Mouse (Mus musculus): ENCODE measurements around the gene Gpc5.
"Not testable (repeated sequence)": the region's sequence is repeated elsewhere in the genome, so short reads cannot be mapped to it uniquely, and the experiment has no call there.

Gene Gpc5
- long read RNA-seq, experiment 1, result 0 reads
- long read RNA-seq, experiment 2, result 0 reads

DNA sequence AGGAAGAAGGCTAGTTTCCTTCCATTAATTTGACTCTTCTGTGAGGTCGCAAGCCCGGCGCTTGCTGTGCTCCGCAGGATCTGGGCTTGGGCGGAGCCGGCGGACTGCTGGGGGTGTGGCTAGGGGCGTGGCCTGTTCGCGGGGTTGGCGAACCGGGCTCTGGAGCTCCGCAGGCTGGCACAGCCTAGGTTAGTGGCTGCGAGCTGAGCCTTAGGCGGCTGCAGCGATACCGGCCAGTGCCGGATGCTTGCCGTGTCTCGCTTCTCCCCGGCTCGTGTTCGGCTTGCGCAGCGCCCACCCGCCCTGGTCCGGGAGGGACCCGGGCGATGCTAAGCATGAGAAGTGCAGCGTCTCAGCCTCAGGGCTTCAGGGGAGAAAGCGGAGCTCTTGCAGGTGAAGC, at the start of gene Gpc5:
Gpc5 (plus strand) TSS at position 135 of the 400 bp plus-strand sequence.
- intact Hi-C loops (cut with DNase I), result no loop called here

DNA sequence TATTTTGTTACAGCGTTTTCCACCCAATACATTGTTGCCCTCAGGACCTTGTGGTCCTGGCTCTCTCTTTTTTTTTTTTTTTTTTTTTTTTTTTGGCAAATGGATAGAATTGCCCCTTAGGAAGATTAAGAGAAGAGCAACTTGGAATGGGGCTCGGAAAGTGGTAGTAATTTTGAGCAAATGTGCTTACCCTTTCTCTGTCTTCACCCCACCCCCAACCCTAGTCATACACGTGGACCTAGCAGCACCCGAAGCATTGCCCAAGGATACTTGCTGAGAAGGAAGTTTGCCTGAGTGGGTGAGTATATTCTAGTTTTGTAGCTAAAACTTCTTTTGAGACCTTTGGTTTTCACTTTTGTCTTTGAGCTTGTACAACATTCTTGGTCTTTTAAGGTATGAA, 49.4 kb upstream of the Gpc5 start:
- intact Hi-C loops (cut with DNase I), result no loop called here

DNA sequence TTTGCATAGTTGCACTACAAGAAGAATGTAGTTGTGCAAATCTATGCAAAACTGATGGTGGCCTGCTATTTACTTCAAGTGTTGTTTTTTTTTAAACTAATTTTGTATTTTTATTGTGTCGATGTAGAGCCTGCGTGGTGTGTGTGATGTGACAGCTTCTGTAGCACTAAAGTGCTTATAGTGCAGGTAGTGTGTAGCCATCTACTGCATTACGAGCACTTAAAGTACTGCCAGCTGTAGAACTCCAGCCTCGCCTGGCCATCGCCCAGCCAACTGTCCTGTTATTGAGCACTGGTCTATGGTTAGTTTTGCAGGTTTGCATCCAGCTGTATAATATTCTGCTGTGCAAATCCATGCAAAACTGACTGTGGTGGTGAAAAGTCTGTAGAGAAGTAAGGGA, 48.0 kb upstream of the Gpc5 start:
- intact Hi-C loops (cut with DNase I), result no loop called here

DNA sequence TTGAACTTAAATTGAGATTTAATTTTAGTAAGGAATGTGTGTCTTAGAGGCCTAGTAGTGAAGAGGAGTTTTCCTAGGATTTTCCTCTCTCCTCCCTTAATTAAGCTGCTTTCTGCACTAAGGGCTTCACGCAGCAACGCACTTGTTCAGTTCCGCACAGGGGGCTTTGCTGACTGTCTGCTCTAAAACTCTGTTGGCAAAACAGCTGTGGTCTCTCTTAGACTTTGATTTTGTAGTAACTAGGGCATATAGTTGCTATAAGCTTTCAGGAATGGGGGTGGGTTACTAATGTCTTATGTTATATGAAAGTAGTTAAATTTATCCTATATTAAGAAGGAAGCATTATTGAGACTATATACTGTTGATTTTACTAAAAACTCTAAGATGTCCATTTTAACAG, 46.3 kb upstream of the Gpc5 start:
- intact Hi-C loops (cut with DNase I), result no loop called here

DNA sequence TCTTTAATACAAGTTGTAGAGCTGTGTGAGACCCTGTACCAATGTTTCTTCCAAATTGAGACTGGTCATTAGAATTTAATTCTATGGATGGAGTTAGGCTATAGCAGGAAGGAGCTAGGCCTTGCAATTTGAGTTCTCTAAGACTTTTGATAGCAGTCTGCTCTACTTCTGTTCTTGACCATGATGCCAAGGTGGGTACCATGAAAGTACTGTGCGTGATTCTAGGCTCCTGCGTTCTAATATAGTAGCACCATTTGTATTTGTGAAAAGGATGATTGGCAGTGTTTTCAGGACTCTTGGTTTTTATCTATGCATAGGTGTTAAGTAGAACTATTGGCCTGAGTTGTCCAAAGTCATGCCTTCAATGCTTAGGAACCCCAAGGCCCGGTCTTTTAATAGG, 44.7 kb upstream of the Gpc5 start:
- intact Hi-C loops (cut with DNase I), result no loop called here

DNA sequence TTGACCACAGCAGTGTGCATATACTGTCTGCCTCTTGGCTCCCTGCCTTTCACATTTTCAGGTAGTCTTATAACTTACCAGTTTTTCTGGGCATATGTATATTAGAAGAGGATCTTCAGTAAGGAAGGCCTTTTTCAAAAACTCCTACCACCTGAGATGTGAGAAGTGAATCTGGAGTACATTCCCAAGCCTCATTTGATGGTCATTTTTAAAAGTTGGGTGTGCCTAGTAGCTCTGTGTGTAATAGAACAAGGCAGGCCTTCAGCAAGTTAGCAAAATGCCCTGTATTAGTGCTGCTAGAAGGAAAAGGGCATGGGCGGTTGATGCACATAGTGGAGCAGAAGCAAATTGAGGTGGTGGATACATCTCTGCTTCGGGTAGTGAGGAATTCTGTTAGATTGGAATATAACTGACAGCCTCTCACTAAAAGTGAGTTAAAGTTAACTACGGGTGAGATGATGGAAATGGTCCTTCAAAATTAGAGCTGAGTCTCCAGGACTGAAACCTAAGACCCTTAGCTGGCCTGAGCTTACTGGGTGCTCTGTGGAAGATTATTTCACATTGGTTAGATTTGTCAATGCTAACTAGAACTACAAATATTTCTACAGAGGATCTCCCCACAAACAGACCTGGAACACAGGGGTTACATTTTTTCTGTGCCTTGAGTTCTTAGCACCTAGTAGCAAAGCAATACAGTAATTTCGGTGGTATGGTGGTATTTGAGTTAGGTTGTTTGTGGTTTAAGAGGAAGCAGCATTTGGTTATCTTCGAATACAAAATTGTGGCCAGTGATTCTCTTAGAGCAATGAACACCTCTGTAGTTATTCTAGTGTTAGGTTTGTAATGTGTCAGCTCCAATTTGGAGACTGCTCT, 43.8 kb upstream of the Gpc5 start:
- intact Hi-C loops (cut with DNase I), result no loop called here

DNA sequence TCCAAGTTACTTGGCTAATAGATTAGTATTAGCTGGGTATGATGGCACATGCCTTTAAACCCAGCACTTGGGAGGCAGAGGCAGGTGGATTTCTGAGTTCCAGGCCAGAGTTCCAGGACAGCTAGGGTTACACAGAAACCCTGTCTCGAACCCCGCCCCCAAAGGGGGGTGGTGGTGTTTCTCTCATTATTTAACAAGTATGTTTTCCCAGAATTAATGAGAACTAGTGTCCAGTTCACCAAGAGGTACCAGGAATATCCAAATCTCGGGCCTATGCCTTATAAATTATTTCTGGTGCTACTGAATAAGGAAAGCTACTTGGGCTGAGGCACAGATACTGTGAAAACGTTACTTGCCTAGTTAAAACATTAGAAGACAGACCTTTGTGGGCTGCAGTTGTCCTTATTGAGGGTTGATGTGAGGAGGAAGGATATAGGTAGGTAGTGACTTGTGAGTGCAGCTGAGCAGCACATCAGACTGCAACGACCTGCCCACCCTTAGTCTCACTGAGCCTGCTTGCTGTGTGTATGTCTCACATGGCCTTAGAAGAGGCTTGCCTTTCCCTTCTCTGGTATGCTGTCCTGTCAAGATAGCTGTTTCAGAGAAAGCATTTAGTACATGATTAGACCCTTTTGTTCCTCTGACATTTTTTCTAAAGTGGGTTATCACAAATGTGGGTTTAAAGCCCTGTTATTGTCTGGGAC, 43.0 kb upstream of the Gpc5 start:
- intact Hi-C loops (cut with DNase I), result no loop called here

DNA sequence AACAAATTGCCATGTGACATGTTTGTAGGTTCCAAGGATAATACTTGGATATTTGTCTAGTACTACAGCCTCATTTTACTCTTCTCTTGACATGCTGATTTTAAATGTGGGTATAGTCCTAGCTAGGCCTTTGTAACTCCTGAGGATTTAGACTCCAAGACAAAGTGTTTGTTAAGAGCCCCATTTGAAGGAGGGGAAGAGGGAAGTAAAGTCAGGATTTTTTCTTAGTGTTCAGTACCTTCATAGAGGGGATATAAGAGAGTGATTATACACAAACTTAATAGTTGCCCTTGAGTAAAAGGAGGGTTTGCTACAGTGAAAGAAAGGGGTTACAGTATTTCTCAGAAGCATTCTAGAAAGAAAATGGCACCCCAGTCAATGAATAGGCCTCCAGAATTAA, 42.2 kb upstream of the Gpc5 start:
- intact Hi-C loops (cut with DNase I), result no loop called here

DNA sequence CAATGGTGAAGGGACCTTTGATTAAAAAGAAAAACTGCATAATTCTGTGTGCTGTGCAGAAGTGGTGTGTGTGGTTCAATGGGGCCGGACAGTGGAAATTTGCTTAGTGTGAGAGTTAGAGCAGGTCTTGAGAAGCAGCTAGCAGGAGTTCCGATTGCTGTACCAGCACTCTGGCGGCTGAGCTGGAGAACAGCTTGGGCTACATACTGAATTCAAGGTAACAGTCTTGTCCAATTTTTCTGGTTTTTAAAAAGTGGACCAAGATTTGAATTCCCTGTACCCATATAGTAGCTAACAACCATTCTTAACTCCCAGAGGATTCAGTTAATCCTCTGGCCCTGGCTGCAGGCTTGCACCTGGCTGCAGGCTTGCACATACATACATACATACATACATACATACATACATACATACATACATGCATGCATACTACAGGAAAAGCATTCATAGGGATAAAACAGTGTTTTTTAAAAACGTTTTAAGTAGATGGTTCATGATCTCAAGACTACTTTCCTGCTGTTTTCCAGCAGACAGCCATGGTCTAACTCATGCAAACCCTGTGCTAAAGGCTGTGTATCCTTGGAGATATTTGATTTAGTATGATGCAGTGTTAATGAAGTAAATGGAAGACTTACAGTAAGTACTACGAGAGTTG, 40.8 kb upstream of the Gpc5 start:
- intact Hi-C loops (cut with DNase I), result no loop called here

DNA sequence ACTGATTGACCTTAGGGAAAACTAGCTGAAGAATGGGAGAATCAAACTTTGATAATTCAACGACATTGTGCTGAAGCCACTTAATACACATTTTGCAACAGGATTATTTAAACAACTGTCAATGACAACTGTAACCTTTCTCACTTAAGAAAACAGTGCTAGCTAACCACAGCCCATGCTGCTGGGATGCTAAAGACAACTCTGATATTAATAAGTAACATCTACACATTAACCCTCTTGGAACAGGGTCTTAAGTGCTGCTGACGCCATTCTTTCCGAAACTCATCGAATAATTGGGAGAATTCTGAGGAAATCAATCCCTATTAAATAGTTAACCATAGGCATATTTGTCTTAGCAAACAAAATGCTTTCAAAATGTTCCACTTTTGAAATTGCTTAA, 39.6 kb upstream of the Gpc5 start:
- intact Hi-C loops (cut with DNase I), result no loop called here

DNA sequence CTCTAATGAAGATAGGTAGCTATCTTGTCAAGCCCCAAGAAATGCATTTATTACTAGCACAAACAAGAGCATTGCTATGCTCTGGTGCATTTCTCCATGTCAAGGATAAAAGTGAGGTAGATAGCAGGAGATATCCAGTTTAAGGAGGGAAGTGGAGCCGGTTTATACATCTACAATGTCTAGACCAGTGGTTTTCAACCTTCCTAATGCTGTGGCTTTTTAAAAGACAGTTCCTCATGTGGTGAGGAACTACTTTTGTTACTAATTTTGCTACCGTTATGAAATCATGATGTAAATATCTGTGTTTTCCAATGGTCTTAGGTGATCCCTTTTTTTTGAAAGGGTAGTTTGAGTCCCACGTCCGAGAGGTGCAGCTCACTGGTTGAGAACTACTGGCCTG, 37.8 kb upstream of the Gpc5 start:
- intact Hi-C loops (cut with DNase I), result no loop called here

DNA sequence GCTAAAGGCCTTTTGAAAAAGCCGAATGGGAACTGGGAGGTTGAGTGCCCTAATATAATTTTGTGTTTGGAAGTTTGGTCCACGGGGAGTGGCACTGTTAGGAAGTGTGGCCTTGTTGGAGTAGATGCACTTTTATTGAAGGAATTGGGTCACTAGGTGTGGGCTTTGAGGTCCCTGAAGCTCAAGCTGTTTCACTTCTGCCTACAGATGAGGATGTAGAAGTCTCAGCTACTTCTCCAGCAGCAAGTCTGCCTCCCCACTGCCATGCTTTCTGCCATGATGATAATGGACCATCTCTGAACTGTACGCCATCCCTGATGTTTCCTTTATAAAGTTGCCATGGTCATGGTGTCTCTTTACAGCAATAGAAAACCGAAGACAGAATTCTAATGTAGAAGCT, 34.5 kb upstream of the Gpc5 start:
- intact Hi-C loops (cut with DNase I), result no loop called here

DNA sequence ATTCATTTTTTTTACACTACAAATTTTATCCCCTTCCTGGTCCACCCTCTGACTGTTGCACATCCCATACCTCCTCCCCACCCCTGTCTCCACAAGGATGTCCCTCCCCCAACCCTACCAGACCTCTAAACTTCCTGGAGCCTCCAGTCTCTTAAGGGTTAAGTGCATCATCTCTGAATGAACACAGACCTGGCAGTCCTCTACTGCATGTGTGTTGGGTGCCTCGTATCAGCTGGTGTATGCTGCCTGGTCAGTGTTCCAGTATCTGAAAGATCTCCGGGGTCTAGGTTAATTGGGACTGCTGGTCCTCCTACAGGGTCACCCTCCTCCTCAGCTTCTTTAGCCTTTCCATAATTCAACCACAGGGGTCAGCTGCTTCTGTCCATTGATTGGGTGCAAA, 25.9 kb upstream of the Gpc5 start:
- intact Hi-C loops (cut with DNase I), result not testable (repeated sequence)

DNA sequence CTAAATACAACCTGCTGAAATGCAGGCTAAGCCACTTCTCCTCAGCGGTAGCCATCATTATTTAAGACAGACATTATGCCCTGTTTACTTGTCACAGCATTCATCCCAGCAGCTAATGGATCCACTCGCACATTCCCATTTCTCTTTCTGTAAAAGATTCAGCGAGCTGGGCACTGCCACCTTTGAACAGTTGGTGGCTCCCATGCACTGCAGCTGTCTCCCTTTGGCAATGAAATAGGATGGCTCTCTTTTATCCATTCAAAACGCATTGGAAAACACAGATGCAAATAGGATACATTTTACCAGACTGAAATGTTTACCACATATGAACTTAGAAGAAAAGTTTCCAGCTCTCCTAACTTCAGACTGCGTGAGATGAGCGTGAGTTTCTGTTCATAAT, 21.5 kb upstream of the Gpc5 start:
- intact Hi-C loops (cut with DNase I), result loop anchor here (2.0 kb wide), 2 partner anchors 300 to 320 kb away; no protein-coding TSS in a partner anchor

DNA sequence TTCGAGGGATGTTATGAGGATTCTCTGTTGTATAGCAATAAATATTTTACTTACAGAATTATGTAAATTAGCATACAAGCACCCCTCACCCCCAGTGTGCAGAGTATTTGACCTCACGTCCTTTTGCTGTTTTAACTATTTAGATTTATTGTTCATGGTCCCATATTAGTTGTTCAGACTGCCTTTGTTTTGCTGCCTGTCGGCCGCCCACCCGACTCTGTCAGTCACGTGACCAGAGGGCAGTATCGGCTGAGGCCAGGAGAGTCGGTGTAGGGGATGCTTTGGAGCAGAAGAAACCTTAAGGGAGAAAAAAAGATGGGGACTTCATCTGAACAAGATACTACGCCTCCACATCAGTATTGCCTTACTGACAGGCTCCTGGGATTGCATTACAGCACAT, 14.7 kb upstream of the Gpc5 start:
- intact Hi-C loops (cut with DNase I), result no loop called here

DNA sequence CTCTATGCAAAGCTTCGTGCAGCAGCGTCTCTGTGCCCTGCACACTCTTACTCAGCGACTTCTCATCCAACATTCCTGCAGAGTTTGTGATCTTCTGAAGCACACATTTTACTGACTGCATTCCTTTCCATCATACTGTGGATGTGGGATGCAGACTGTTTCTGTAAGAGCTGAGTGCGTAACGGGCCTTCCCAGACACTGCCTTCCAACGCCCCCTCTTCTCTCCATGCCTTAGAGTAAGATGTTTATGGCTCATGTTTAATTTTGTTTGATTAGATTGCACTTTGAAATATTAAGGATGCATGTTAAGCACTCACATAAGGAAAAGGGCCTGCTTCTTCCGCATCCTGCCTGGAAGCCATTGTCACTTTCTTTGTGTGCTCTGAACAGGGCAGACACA, 14.0 kb upstream of the Gpc5 start:
- intact Hi-C loops (cut with DNase I), result no loop called here

DNA sequence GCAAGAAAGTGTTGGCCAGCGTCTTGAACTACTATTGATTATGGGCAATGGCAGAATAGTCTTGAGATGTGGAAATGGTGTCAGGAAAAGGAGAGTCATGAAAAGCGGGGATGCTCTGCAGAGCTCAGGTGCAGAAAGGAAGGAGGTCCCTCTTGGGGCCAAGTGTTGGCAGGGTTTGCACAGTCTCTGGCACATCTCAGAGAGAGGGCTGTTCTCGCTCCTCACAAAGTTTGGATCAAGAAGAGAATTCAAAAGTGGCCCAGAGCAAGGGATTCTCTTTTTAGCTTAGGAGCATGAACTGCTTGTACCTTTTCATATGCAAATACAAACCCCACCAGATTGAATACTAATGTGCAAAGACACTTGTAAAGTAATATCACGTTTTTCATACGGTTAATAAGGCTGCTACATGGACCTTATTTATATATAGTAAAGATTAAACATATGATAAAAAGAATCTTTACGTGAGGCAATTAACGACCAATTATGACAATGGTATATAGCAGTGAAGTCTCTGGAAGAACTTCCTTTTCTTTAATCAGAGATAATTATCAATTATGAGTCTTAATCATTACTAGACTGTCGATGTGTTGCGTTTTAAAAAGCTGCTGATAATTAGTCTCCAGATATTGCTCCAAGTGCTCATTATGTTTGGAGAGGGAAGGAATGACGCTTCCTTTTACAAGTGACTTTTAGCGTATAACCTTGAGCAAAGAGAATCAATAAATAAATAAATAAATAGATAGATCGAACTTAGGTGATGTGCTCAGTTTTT, 10.1 kb upstream of the Gpc5 start:
- intact Hi-C loops (cut with DNase I), result no loop called here

DNA sequence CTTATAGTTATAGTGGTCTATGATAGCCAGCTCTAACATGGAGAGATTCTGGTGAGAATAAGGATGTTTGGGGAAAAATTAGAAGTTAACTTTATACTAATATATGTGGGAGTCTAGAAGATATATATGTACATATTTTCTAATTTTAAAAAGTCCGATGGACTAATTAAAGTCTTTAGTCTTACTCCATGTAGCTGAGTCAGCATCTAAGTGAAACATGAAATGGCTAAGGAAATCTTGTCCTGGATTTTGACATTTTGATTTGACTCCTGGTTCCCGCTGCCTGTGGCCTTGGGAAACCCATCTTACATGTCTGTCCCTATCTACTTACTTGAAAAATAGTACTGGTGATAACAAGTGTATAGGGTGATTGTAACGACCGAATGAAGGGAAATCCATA, 1.5 kb upstream of the Gpc5 start:
- intact Hi-C loops (cut with DNase I), result no loop called here

DNA sequence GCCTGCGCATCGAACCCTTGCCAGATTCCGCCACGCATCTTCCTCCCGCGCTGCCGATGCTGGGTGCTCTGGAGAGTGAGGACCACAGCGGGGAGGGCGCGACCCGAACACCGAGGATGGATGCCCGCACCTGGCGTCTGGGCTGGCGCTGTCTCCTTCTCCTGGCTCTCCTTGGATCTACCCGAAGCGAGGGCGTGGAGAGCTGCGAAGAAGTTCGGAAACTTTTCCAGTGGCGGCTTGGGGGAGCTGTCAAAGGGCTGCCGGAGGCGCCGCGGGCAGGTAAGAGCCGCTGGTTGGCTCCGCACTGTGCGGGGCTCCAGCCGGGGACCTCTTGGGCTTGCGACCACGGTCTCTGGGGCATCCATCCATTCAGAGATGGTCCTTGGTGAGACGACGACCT, 495 bp downstream of the Gpc5 start:
- intact Hi-C loops (cut with DNase I), result no loop called here

DNA sequence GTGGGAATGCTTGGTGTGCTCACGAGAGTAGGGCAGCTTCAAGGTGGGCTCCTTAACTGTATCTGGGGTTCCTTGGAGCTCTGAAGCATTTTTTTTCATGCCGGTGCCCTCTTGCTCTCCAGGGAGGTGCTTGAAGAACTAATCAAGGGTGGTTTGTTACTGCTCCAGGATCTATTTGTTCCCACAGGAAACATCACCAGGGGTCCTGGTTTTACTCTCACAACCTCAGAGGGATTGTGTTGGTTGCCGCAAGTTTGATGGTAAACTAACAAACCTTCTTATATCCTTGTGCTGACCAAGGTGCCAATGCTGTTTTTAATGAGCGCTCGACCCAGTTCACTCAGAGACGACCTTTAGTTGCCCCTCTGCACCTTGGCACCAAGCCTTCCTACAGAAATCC, 937 bp downstream of the Gpc5 start:
- intact Hi-C loops (cut with DNase I), result no loop called here

DNA sequence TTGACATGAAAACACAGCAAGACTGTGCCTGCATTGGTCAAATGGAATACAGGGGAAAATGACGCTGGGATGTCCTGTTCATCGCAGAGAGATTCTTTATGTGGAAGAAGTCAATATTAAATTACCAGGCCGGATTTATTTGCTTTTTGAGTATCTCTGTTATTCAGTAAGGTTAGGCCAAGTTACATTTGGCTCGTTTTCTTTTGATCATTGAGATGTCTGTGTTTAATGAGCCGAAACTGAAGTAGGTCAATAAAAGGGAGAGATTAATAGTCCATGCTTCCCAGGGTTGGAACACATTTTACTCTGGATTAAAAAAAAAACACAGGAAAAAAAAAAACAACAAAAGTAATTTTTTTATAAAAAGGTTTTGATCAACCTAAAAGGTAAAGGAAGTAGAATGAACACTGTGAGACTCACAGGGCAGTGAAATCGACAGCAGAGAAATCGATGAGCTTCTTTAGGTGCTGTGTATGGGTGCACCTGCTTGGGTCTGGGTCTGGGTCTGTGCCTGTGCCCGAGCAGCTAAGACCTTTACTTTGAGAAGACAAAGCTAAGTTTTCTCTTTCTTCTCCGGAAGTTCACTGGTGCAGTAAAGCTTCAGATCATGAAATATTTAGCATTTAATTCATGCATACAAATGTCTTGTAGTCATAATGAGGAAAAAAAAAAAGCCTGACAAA, 8.7 kb downstream of the Gpc5 start:
- intact Hi-C loops (cut with DNase I), result no loop called here
